Mouse (Mus musculus) forebrain, embryonic 11.5 days (tissue): ENCODE results near the gene Usp20. TPM values are rescaled to one million over a fixed set of nuclear protein-coding genes. Genes with fewer than 3 reads are reported as not detected.

Experiments used
- ATAC-seq: fragments of 200-750 bp; cut with Nextera tagmentation; replicated peaks from 2 replicates; pipeline ENCODE4 v1.8.0; 2017; ENCODE audit warnings: moderate TSS enrichment; ENCODE audit not compliant: low FRiP score
- DNase-seq: peaks from one replicate; pipeline ENCODE4 v3.0.0-alpha.2; 2017; ENCODE audit warnings: low spot score
- H3K27ac ChIP-seq: fragments of 300-500 bp; sonication (generic); 2 replicates; pipeline ENCODE4 v1.5.1; 2014; ENCODE audit warnings: low read depth, low read length
- H3K27me3 ChIP-seq: fragments of 300-500 bp; sonication (generic); 2 replicates; pipeline ENCODE4 v1.6.1; 2014; ENCODE audit warnings: mild to moderate bottlenecking, low read length, mixed read lengths; ENCODE audit not compliant: control insufficient read depth, insufficient read depth
- H3K36me3 ChIP-seq: fragments of 300-500 bp; sonication (generic); 2 replicates; pipeline ENCODE4 v1.6.1; 2014; ENCODE audit warnings: mild to moderate bottlenecking, low read length, moderate library complexity, mixed read lengths; ENCODE audit not compliant: control insufficient read depth, insufficient read depth
- H3K4me1 ChIP-seq: fragments of 300-500 bp; sonication (generic); replicated peaks from 2 replicates; pipeline ENCODE4 v1.6.1; 2014; ENCODE audit warnings: low read length, mixed read lengths; ENCODE audit not compliant: control insufficient read depth, insufficient read depth
- H3K4me2 ChIP-seq: fragments of 300-500 bp; sonication (generic); 2 replicates; pipeline ENCODE4 v1.6.1; 2014; ENCODE audit warnings: low read depth, mild to moderate bottlenecking, low read length, moderate library complexity, mixed read lengths; ENCODE audit not compliant: severe bottlenecking
- H3K4me3 ChIP-seq: fragments of 300-500 bp; sonication (generic); 2 replicates; pipeline ENCODE4 v1.5.1; 2014; ENCODE audit warnings: low read depth, low read length
- H3K9ac ChIP-seq: fragments of 300-500 bp; sonication (generic); 2 replicates; pipeline ENCODE4 v1.6.1; 2014; ENCODE audit warnings: low read length
- H3K9me3 ChIP-seq: fragments of 300-500 bp; sonication (generic); 2 replicates; pipeline ENCODE4 v1.6.1; 2016; ENCODE audit warnings: low read length, mixed read lengths; ENCODE audit not compliant: control insufficient read depth
- WGBS: fragments of 180-500 bp; shearing (Covaris S2); extraction: QIAGEN DNeasy Blood & Tissue Kit; methylation state at CpG from one replicate; pipeline ENCODE4 v1.1.7; 2014; 5-methylcytosine and 5-hydroxymethylcytosine counted together
- polyA plus RNA-seq: library from polyadenylated mRNA; unstranded; fragments of >200 nt; fragmentation: Nextera tagmentation; extraction: Ambion mirVana; gene quantifications from 2 replicates; pipeline ENCODE4 v1.2.1, GENCODE M21; 2014

The Usp20 gene
- polyA plus RNA-seq, 1 experiment from 2014 or later, result 17.7 TPM

DNA sequence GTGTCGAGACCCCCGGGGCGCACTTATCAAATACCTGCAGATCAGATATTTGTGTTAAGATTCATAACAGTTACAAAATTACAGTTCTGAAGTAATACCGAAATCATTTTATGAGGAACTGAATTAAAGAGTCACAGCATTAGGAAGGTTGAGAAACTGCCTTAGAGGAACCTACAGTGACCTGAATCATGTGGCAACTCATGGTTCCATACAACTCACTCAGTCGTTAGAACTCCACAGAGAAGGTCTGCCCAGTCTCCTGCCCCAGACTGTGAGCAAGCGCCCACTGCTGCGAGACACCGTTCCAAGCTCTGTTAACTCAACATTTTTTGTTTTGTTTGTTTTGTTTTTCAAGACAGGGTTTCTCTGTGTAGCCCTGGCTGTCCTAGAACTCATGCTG, 16.5 kb upstream of the Usp20 start:
- no peak overlapping the region for H3K4me3 ChIP-seq
- DNase-seq, result no peak
- H3K4me2 ChIP-seq, result no peak overlapping the region
- H3K36me3 ChIP-seq, result peaks cover 22% of the 10 kb centered on the region
- 96% methylated on average over 8 of the region's 8 CpGs for WGBS
- peaks cover 6% of the 10 kb centered on the region for H3K4me1 ChIP-seq
- no peak overlapping the region for H3K9ac ChIP-seq
- no peak overlapping the region for H3K27ac ChIP-seq
- no peak for ATAC-seq
- no peaks in the 10 kb centered on the region for H3K9me3 ChIP-seq
- H3K27me3 ChIP-seq, result no peaks in the 10 kb centered on the region

- Histone ChIP-seq H3K4me2 (peak overlapping the region; percentile 79), H3K4me1 (peaks cover 6% of the 10 kb centered on the region), H3K9ac (peak overlapping the region; percentile 74), H3K36me3 (peaks cover 14% of the 10 kb centered on the region; the same call in 1 of the 2 replicates), H3K9me3 (no peaks in the 10 kb centered on the region), H3K27ac (no peak overlapping the region), H3K4me3 (peak overlapping the region; percentile 75), H3K27me3 (no peaks in the 10 kb centered on the region)
- ATAC-seq, result no peak
- 25% methylated on average over 16 of the region's 16 CpGs for WGBS
- no peak for DNase-seq
These were observed 15.3 kb upstream of the Usp20 start for GRCm38 (mm10) chr2:30966826-30967225.

DNA sequence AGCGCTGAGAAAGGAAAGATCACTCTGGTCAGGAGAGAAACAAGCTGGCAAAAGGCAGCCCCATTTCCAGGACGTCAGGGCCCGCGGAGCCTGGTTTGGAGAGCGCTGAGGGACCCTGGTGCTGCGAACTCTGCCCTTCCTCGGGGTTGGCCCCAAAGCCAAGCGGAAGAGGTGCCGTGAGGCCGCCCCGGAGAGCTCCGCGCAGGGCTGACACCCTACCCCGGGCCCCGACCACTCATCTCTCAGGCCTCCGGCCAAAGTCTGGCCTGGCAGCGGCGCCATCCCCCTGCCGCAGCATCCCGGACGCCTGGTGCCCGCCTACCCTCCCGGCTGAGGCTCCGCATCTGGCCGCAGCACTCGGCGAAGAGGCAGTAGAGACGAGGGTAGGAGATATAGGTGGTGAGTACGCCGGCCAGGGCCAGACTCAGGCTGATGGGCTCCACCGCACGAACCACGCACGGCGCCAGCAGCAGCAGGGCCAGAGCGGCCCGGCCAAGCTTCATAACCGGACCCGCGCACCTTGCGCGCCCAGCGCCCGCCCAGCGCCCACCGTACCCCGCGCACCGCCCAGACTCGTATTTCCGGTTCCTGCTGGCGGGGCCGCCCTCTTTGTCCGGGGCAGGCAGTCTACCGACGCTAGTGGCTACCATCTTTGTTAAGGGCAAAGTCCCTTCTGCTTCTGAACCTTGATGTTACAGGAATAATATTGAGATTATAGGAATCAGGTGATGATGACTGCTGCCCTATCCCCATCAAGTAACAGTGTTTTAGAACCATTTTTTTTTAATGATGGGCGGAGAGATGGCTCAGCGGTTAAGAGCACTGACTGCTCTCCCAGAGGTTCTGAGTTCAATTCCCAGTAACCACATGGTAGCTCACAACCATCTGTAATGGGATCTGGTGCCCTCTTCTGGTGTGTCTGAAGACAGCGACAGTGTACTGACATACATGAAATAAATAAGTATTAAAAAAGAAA, 14.4 kb upstream of the Usp20 start, which contains the start of gene Tor1a:
Tor1a (minus strand) TSS at position 582 of the 976 bp plus-strand sequence.
- peak; percentile 94 for DNase-seq
- 2% methylated on average over 59 of the region's 59 CpGs for WGBS
- Histone ChIP-seq H3K27me3 (no peaks in the 10 kb centered on the region), H3K9me3 (no peaks in the 10 kb centered on the region), H3K4me1 (peaks cover 6% of the 10 kb centered on the region), H3K4me2 (peak within 1 kb of the TSS; percentile 79), H3K36me3 (peaks cover 9% of the 10 kb centered on the region; the same call in 1 of the 2 replicates), H3K9ac (peak within 1 kb of the TSS; percentile 74), H3K27ac (no peak within 1 kb of the TSS), H3K4me3 (peak within 1 kb of the TSS; percentile 75)
- peak; percentile 94 for ATAC-seq

- DNase-seq (no peak), ATAC-seq (no peak)
- Histone ChIP-seq H3K4me2 (peak overlapping the region; percentile 78), H3K9me3 (no peaks in the 10 kb centered on the region), H3K27ac (no peak overlapping the region), H3K4me1 (peaks cover 3% of the 10 kb centered on the region; the same call in 1 of the 2 replicates), H3K9ac (no peak overlapping the region), H3K4me3 (peak overlapping the region; percentile 78), H3K36me3 (no peaks in the 10 kb centered on the region; the same call in 1 of the 2 replicates), H3K27me3 (no peaks in the 10 kb centered on the region)
- 60% methylated on average over 7 of the region's 7 CpGs for WGBS
These were observed 945 bp downstream of the Usp20 start for GRCm38 (mm10) chr2:30983024-30983423.

DNA sequence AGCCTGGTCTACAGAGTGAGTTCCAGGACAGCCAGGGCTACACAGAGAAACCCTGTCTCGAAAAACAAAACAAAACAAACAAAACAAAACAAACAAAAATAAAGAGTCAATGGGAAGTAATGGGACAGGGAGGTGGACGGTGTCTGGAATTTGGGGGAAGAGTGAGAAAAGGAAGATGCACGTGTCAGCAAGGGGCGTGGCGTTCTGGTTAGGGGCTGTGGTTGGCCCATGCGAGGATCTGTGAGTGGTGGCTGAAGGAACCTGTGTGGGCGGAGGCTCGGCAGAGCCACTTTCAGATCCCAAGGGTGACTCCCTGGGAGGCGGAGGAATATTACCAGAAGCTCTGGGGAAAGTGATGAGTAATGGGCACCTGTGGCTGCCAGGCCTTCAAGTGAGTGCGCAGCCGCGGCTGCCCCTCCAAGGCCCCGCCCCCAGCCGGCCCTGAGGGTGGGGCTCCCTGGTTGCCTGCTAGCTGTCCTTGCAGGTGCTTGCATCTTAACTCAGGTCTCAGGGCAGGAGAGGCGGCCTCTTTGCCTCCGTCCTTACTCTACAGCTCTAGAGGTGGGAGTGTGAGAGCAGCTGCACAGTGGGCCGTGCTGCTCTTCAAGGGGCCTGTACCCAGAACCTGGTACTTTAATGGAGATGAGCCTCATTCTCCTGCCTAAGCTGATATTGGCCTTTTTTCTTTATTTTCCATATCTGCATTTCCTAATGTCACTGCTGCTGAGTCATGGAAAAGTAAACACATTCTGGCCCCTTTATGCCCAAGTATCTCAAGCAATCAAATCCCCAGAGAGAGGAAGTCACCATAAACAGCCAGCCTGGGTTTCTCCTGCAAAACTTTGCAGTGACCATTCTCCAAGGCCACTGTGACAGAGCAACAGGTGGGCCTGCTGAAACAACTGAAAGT, 3.3 kb downstream of the Usp20 start:
- 31% methylated on average over 17 of the region's 17 CpGs for WGBS
- DNase-seq, result no peak

DNA sequence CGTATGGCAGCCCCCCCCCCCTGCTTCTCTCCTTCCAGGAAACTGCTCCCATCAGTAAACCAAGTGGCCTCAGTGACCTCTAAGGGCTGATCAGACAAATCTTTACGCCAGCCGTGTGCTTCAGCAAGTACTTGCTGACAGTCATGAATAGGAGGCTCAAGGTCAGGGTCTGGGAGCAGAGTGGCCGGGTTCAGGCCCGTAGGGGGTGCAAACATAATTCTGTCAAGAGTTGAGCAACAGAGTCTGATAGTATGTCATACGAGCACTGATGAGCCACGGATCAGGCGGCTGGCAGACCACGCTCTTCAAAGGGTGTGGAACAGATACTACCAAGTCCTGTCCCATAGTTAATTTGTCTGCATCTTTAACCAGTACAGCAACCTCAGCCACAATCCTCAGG, 8.1 kb downstream of the Usp20 start:
- Histone ChIP-seq H3K4me3 (no peak overlapping the region), H3K4me1 (no peaks in the 10 kb centered on the region), H3K36me3 (no peaks in the 10 kb centered on the region), H3K9me3 (no peaks in the 10 kb centered on the region), H3K4me2 (no peak overlapping the region), H3K9ac (no peak overlapping the region), H3K27ac (no peak overlapping the region), H3K27me3 (no peaks in the 10 kb centered on the region)
- WGBS, result 92% methylated on average over 9 of the region's 9 CpGs
- ATAC-seq (no peak), DNase-seq (no peak)

More for the DNA sequence above, 3.3 kb downstream of the Usp20 start:
- H3K36me3 ChIP-seq, result no peaks in the 10 kb centered on the region
- peaks cover 3% of the 10 kb centered on the region; the same call in 1 of the 2 replicates for H3K4me1 ChIP-seq
- no peaks in the 10 kb centered on the region for H3K27me3 ChIP-seq
- H3K4me2 ChIP-seq, result no peak overlapping the region
- no peak overlapping the region for H3K9ac ChIP-seq
- H3K4me3 ChIP-seq, result no peak overlapping the region
- no peak for ATAC-seq
- H3K27ac ChIP-seq, result no peak overlapping the region
- H3K9me3 ChIP-seq, result no peaks in the 10 kb centered on the region

DNA sequence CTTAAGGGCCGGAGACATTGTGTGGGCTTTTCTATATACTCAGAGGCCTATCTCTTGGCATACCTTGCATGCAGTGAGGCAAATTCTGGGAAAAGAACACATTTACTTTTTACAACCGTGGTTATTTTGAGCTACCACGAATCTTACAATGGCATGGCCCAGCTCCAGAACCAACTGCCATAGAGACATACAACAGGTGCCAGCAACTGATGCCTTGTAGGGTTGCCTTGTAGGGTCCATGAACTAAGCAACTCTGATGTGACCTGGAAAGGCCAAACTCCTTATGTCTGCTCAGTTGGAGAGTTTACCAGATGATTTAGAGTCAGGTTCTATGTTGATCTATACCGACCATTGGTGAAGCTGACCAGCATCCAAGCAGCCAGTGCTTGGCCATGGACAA, 12.8 kb downstream of the Usp20 start:
- Histone ChIP-seq H3K4me3 (no peak overlapping the region), H3K4me1 (no peaks in the 10 kb centered on the region), H3K4me2 (no peak overlapping the region), H3K27ac (no peak overlapping the region), H3K27me3 (no peaks in the 10 kb centered on the region), H3K9ac (no peak overlapping the region), H3K36me3 (no peaks in the 10 kb centered on the region), H3K9me3 (no peaks in the 10 kb centered on the region)
- DNase-seq, result no peak
- no peak for ATAC-seq
- 90% methylated on average over 4 of the region's 4 CpGs for WGBS

DNA sequence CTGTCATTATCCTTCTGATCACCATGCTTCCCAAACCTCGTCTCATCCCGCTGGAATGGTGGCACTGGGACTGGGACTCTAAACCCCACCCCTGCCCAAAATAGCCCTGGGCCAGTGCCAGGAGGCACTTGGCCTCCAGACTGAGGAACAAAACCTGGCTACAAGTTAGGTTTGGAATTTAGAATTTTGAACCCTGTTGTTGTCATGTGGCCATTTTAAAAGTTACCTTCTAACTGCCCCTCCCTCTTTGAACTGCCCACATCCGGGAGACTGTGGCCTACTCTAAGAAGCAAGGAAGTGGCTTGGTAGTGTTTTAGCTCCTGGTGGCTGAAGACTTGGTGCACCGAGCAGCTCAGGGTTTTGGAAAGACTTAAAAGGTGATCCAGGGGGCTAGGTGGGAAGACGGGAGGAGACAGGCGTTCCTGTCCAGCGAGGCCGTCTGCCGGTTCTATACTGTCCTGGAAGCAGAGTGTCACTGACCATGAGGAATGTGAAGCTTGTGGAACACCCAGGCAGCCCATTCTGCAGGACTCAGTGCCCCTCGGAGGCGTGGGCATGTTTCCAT, 13.4 kb downstream of the Usp20 start:
- Histone ChIP-seq H3K27ac (no peak overlapping the region), H3K9ac (no peak overlapping the region), H3K27me3 (no peaks in the 10 kb centered on the region), H3K4me3 (no peak overlapping the region), H3K4me1 (no peaks in the 10 kb centered on the region), H3K36me3 (no peaks in the 10 kb centered on the region), H3K9me3 (no peaks in the 10 kb centered on the region), H3K4me2 (no peak overlapping the region)
- WGBS, result 78% methylated on average over 11 of the region's 11 CpGs
- ATAC-seq (no peak), DNase-seq (no peak)
